16 mouse cellular contexts compared by ENCODE assay signal in the genomic region with DNA sequence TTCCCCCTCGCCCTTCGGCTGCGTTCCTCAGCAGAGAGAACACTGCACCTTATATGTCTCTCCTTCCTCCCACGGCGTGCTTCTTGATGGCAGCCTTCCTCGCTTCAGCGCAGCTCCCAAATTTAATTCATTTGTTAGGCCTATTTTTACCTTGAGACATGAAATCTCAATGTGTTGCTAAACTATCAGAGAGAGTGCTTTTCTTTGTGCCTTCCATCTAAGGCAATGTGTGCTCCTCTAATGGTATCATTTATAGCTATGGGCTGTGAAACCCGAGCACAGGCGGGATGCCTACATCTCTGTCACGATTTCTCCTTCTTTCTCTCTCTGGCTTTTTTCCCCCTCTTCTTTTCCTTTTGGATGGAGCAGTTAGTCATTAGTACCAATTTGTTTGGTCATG. TPM values are rescaled to one million over a fixed set of nuclear protein-coding genes. Genes with fewer than 3 reads are reported as not detected.
DNase-seq lines count a peak whose midpoint lies in the region; ATAC-seq lines count a peak whose summit lies in the region.
"Had no signal": no experiment of that assay in that cellular context is flagged by ENCODE, and none has a peak within 500 bp of the region (broad histone marks: within the 10 kb centered on the region; RNA-seq: fewer than 3 reads in every experiment).

No protein-coding gene starts in this region.

- ATAC-seq in megakaryocyte progenitor cell, adult 5-6 weeks (replicated peaks; ENCODE audit: poor library complexity), result no peak
- ATAC-seq: forebrain, embryonic 16.5 days; lung, postnatal 0 days had no signal

- intact Hi-C loops in left cerebral cortex, postnatal 4 days (cut with DNase I), result no loop called here

- DNase-seq in left cerebral cortex, adult 11 months (ENCODE audit: low spot score), result peak; percentile 63
- DNase-seq in left cerebral cortex, postnatal 4 days, result no peak
- DNase-seq in left cerebral cortex, adult 18-20 months (ENCODE audit: low spot score in 2 of 2), result peak; percentile 53 to 72
- peak; percentile 66 to 67 for DNase-seq in right cerebral cortex, adult 2 months (ENCODE audit: low spot score in 2 of 2)
- DNase-seq in adrenal gland, adult 2 months, result no peak
- DNase-seq in adrenal gland, postnatal 36 days, result no peak
- DNase-seq: adrenal gland, adult 8-10 months; gastrocnemius, postnatal 14 days; heart, adult 18-20 months; heart, postnatal 10 days; kidney, adult 18-20 months; liver; midbrain, embryonic 14.5 days had no signal

RNA-seq across cellular contexts. Expression of gene Dusp6, which starts 47.2 kb away (rescaled TPM):
- total RNA-seq in left cerebral cortex, postnatal 4 days (2021), result 10 to 100 TPM; 52.6 to 53.1 TPM
- 100 to 1,000 TPM; 103 to 116 TPM for total RNA-seq in left cerebral cortex, adult 18-20 months (2021)
- 23.6 and 24.7 TPM in 2 replicates for total RNA-seq in megakaryocyte progenitor cell, adult 5-6 weeks (2015)
- total RNA-seq in megakaryocyte progenitor cell, adult 5-6 weeks (2017), result 19.7 and 19.9 TPM in 2 replicates
- total RNA-seq in adrenal gland, adult 2 months (2021), result 100 to 1,000 TPM in 1 of 2 experiments, 10 to 100 TPM in 1; 70.4 to 146 TPM
- polyA plus RNA-seq in adrenal gland, adult 2 months (2012; rRNA removed), result 105 TPM in 2 replicates
- total RNA-seq in adrenal gland, postnatal 36 days (2021), result 100 to 1,000 TPM in 1 of 2 experiments, 10 to 100 TPM in 1; 77.1 to 100 TPM

Comparison
In these comparisons a context has a peak if more than half of its experiments do, and no peak if none do; other contexts are left out.
1. DNase-seq: peak in left cerebral cortex, adult 11 months (single experiment), left cerebral cortex, adult 18-20 months (2 of 2) and right cerebral cortex, adult 2 months (2 of 2); none in left cerebral cortex, postnatal 4 days (single experiment), adrenal gland, adult 2 months (single experiment) and adrenal gland, postnatal 36 days (0 of 2).